Mouse (Mus musculus) ovary, adult 18-20 months (tissue): ENCODE results near the gene Gm9833.
"Not testable (repeated sequence)": the region's sequence is repeated elsewhere in the genome, so short reads cannot be mapped to it uniquely, and the experiment has no call there.

Experiments used
- DNase-seq: peaks from one replicate; pipeline ENCODE4 v3.0.0; 2022; ENCODE audit warnings: low spot score, mixed read lengths

Gene Gm9833

GRCm38 (mm10) chr3:10087994-10088393 is at the start of gene Gm9833:
Gene Gm9833 (plus strand): TSS chr3:10088110.
- DNase-seq: not testable (repeated sequence)

- no peak for DNase-seq
Measured at GRCm38 (mm10) chr3:10070070-10070469, 17.8 kb upstream of the Gm9833 start.

- no peak for DNase-seq
Measured at GRCm38 (mm10) chr3:10075826-10076225, 12.1 kb upstream of the Gm9833 start.

- DNase-seq: no peak
Measured at GRCm38 (mm10) chr3:10077096-10077841, 10.6 kb upstream of the Gm9833 start.

- DNase-seq: no peak
Measured at GRCm38 (mm10) chr3:10078113-10078512, 9.8 kb upstream of the Gm9833 start.

GRCm38 (mm10) chr3:10081336-10081735 is 6.6 kb upstream of the Gm9833 start:
- no peak for DNase-seq

GRCm38 (mm10) chr3:10081911-10082541 is 5.9 kb upstream of the Gm9833 start:
- no peak for DNase-seq

- DNase-seq: no peak
Measured at GRCm38 (mm10) chr3:10082545-10083062, 5.3 kb upstream of the Gm9833 start.

- no peak for DNase-seq
Measured at GRCm38 (mm10) chr3:10084102-10084501, 3.8 kb upstream of the Gm9833 start.

GRCm38 (mm10) chr3:10085396-10086119 is 2.4 kb upstream of the Gm9833 start:
- DNase-seq: no peak

- DNase-seq: no peak
Measured at GRCm38 (mm10) chr3:10087511-10087910, 399 bp upstream of the Gm9833 start.

- DNase-seq: no peak
Measured at GRCm38 (mm10) chr3:10091616-10092140, 3.8 kb downstream of the Gm9833 start.

GRCm38 (mm10) chr3:10092499-10092898 is 4.6 kb downstream of the Gm9833 start:
- no peak for DNase-seq

GRCm38 (mm10) chr3:10092914-10093313 is 5.0 kb downstream of the Gm9833 start:
- DNase-seq: no peak

- DNase-seq: no peak
Measured at GRCm38 (mm10) chr3:10095076-10095622, 7.2 kb downstream of the Gm9833 start.

- DNase-seq: no peak
Measured at GRCm38 (mm10) chr3:10099756-10100155, 11.8 kb downstream of the Gm9833 start.

GRCm38 (mm10) chr3:10111570-10111969 is 23.7 kb downstream of the Gm9833 start:
- DNase-seq: no peak

GRCm38 (mm10) chr3:10112196-10112595 is 24.3 kb downstream of the Gm9833 start:
- no peak for DNase-seq

GRCm38 (mm10) chr3:10112660-10113059 is 24.8 kb downstream of the Gm9833 start:
- DNase-seq: no peak

GRCm38 (mm10) chr3:10116531-10116930 is 28.6 kb downstream of the Gm9833 start:
- DNase-seq: no peak

- no peak for DNase-seq
Measured at GRCm38 (mm10) chr3:10121232-10121631, 33.3 kb downstream of the Gm9833 start.
